In the genomic region with DNA sequence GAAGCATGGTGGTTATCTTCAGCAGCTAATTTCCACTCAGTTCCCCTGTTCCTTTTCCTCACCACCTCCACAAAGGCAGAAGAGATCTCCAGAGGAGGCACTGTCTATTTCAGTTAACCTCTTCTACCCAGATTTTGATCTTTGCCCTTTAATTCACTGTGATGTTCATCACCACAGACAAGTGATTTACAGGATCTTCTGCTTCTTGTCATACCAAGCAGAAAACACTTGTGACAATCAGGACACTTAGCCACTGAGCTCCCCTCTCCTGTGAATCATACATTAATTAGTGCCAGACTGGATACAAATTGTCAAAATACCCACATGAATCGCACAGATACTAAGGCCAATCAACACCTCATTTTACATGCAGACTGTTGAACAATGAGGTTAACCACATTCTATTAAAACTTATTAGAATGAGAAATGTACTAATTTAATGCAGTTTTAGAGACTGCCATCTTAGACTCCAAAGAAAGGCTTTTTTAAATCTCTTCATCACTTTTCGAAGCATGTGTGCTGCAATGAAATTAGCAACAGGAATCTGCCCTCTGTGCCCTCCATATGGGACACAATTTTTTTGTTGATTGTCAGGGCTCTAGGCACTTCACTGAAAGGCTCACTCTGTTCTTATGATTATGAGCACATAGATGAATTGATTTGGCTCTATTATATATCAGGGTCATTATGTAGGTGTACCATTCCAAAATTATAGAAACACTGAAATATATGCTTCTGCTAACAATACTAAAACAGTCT, we compare ENCODE assay signal across 13 mouse cellular contexts.
"Had no signal": no experiment of that assay in that cellular context is flagged by ENCODE, and none has a peak within 500 bp of the region (broad histone marks: within the 10 kb centered on the region; RNA-seq: fewer than 3 reads in every experiment).

No protein-coding gene starts in this region.

- DNase-seq: kidney, postnatal 14 days; layer of hippocampus, adult 9-11 months; layer of hippocampus, postnatal 36 days; lung, embryonic 14.5 days; lung, postnatal 10 days; thymus, postnatal 4 days had no signal

- H3K4me2 ChIP-seq: kidney, embryonic 15.5 days; limb, embryonic 15.5 days; liver, embryonic 12.5 days; lung, embryonic 14.5 days; midbrain, embryonic 15.5 days had no signal

- H3K27ac ChIP-seq: kidney, embryonic 15.5 days; limb, embryonic 15.5 days; liver, embryonic 12.5 days; macrophage; midbrain, embryonic 15.5 days; stomach, postnatal 0 days had no signal

- ATAC-seq: liver, embryonic 12.5 days; midbrain, embryonic 15.5 days had no signal

- H3K9ac ChIP-seq: kidney, embryonic 15.5 days; limb, embryonic 15.5 days; liver, embryonic 12.5 days; lung, embryonic 14.5 days; midbrain, embryonic 15.5 days had no signal

- H3K4me1 ChIP-seq: kidney, embryonic 15.5 days; limb, embryonic 15.5 days; liver, embryonic 12.5 days; megakaryocyte, embryonic 14.5 days; midbrain, embryonic 15.5 days had no signal

- H3K36me3 ChIP-seq: kidney, embryonic 15.5 days; limb, embryonic 15.5 days; liver, embryonic 12.5 days; midbrain, embryonic 15.5 days had no signal

- H3K27me3 ChIP-seq: kidney, embryonic 15.5 days; limb, embryonic 15.5 days; liver, embryonic 12.5 days; megakaryocyte, embryonic 14.5 days; midbrain, embryonic 15.5 days had no signal

- H3K4me3 ChIP-seq: kidney, embryonic 15.5 days; limb, embryonic 15.5 days; liver, embryonic 12.5 days; megakaryocyte, embryonic 14.5 days; midbrain, embryonic 15.5 days had no signal

- H3K9me3 ChIP-seq: kidney, embryonic 15.5 days; limb, embryonic 15.5 days; liver, embryonic 12.5 days; megakaryocyte, embryonic 14.5 days; midbrain, embryonic 15.5 days had no signal
